Mouse (Mus musculus) sigmoid colon, adult 10 weeks (tissue): ENCODE data around the gene Ccr5. TPM values are rescaled to one million over a fixed set of nuclear protein-coding genes. Genes with fewer than 3 reads are reported as not detected.

ENCODE experiments used
- polyA plus RNA-seq: library from polyadenylated mRNA; stranded (reverse); fragments of 350-450 nt; fragmentation: Illumina TruSeq; extraction: RNeasy Lipid Tissue Mini Kit (QIAGEN cat#74804); gene quantifications from one replicate; pipeline ENCODE4 v1.2.3, GENCODE M21; 2014; ENCODE audit warnings: low read depth, low replicate concordance

The Ccr5 gene
- polyA plus RNA-seq = 7.7 TPM

DNA sequence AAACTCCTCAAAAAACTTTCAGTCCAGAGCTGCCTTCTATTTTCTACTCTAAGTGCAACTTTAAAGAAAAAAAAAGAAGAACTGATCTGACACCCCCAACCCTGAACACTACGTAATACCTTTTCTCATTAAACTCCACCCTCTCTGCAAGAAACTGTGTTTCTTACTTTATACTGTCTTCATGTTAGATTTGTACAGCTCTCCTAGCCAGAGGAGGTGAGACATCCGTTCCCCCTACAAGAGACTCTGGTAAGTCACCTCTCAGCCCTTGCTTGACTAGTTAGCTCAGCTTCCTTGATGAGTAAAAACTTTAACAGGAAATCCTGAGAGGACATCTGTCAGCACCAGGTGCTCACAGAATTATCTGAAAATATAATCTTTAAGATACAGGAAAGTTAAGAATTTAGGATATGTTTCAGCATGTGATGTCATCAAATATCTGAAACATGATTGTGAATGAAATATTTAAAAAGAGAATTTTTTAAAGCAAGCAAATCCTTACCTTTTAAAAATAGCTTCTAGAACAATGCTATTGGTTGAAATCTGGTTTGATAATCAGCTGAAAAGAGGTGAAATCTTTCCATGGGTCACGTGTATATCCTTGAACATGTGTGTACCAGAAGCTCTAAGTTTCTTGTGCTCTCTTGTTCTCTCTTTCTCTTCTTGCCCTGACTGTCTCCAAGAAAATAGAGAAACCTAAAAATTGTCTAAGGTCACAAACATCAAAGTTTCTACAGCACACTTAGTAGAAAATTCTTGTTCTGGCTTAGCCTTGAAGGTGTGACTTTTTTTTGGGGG is at the start of gene Ccr5:
TSS of gene Ccr5 (plus strand) at position 157 of the 798 bp plus-strand sequence.

DNA sequence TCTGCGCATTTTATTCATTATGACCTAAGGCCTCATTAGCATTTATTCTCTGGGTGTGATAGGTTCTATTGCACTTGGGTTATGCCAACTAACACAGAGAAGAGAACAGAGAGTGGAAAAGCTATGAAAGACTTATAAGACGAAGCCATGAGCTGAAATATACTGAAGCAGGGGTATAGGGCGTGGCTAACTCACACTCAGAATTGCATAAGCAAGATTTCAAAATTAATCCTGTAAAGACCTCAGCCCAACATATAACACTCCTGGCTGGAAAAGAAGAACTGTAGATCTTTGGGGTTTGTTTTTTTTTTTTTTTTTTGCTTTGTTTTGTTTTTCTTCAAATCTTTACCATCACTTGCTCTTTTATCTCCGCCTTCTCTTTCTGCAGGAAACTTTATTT is 19.6 kb upstream of the Ccr5 start, which contains the start of gene Ccr2:
TSS of gene Ccr2 (plus strand) at position 228 of the 400 bp plus-strand sequence.

Other genes with a start within 250 kb of the Ccr5 start
- 19.0 TPM for gene Ccr1, start 152.9 kb upstream of the Ccr5 start, polyA plus RNA-seq
- gene Ccr1l1, start 143.1 kb upstream of the Ccr5 start, polyA plus RNA-seq = not detected
- 0.50 TPM for gene Ccr3, start 99.6 kb upstream of the Ccr5 start, polyA plus RNA-seq
- 28.7 TPM for gene Ccr2, start 19.6 kb upstream of the Ccr5 start, polyA plus RNA-seq
- 210 TPM for gene 2010315B03Rik, start 191.2 kb downstream of the Ccr5 start, polyA plus RNA-seq